Mouse (Mus musculus) brain, embryonic 14.5 days (tissue): ENCODE results near the gene Tsfm. TPM values are rescaled to one million over a fixed set of nuclear protein-coding genes. Genes with fewer than 3 reads are reported as not detected.

Experiments used
- DNase-seq: peaks from one replicate; pipeline ENCODE4 v3.0.0-alpha.2; 2011; ENCODE audit warnings: low read depth
- CTCF ChIP-seq: fragments of 200-500 bp; IDR thresholded peaks from 2 replicates; pipeline ENCODE4 v1.5.1; 2012; ENCODE audit warnings: inconsistent platforms, mild to moderate bottlenecking, moderate library complexity, borderline replicate concordance; ENCODE audit not compliant: insufficient read depth, insufficient read length; ENCODE audit errors: extremely low read depth
- POLR2A ChIP-seq: fragments of 200-500 bp; IDR thresholded peaks from 2 replicates; pipeline ENCODE4 v1.6.1; 2012; ENCODE audit warnings: mild to moderate bottlenecking, inconsistent platforms, borderline replicate concordance; ENCODE audit not compliant: poor library complexity, insufficient read depth, insufficient read length, severe bottlenecking; ENCODE audit errors: extremely low read depth
- polyA plus RNA-seq: library from polyadenylated mRNA; depleted of rRNA; stranded (reverse); fragments of >200 nt; gene quantifications from 2 replicates; pipeline ENCODE4 v1.2.3, GENCODE M21; 2012

The Tsfm gene
- polyA plus RNA-seq, 1 experiment = 41.2 TPM

- TF ChIP-seq POLR2A = peak; percentile 4; the same call in 1 of the 2 replicates
- no peak for TF ChIP-seq CTCF
- peak; percentile 96 for DNase-seq
Observed at GRCm38 (mm10) chr10:127059968-127060916, 29.6 kb upstream of the Tsfm start, which contains the start of gene March9. March9 (minus strand) TSS chr10:127060184.

GRCm38 (mm10) chr10:127059174-127059967, 28.7 kb upstream of the Tsfm start:
- DNase-seq = peak; percentile 56
- TF ChIP-seq POLR2A (0 out of 2 replicates have a peak, but pooled peaks have one; percentile 28), CTCF (no peak)

GRCm38 (mm10) chr10:127058708-127059107, 28.1 kb upstream of the Tsfm start:
- DNase-seq = no peak
- TF ChIP-seq CTCF (no peak), POLR2A (no peak)

GRCm38 (mm10) chr10:127058161-127058560, 27.5 kb upstream of the Tsfm start:
- TF ChIP-seq CTCF = peak; percentile 98
- no peak for TF ChIP-seq POLR2A
- peak; percentile 83 for DNase-seq

GRCm38 (mm10) chr10:127056490-127056889, 25.9 kb upstream of the Tsfm start:
- DNase-seq = no peak
- TF ChIP-seq CTCF = no peak
- no peak for TF ChIP-seq POLR2A

- TF ChIP-seq POLR2A = no peak
- no peak for DNase-seq
Observed at GRCm38 (mm10) chr10:127055406-127055805, 24.8 kb upstream of the Tsfm start.

GRCm38 (mm10) chr10:127054646-127055045, 24.0 kb upstream of the Tsfm start:
- DNase-seq = no peak
- TF ChIP-seq POLR2A = no peak
- no peak for TF ChIP-seq CTCF

- no peak for TF ChIP-seq POLR2A
- TF ChIP-seq CTCF = no peak
Observed at GRCm38 (mm10) chr10:127050119-127050474, 19.5 kb upstream of the Tsfm start.

GRCm38 (mm10) chr10:127049395-127050118, 18.9 kb upstream of the Tsfm start:
- TF ChIP-seq POLR2A (no peak), CTCF (peak; percentile 16; the same call in 1 of the 2 replicates)
- no peak for DNase-seq

More at GRCm38 (mm10) chr10:127050119-127050474, 19.5 kb upstream of the Tsfm start:
- DNase-seq = no peak

- TF ChIP-seq POLR2A (no peak), CTCF (no peak)
- no peak for DNase-seq
Observed at GRCm38 (mm10) chr10:127048608-127049394, 18.2 kb upstream of the Tsfm start.
